Mouse (Mus musculus) brain, embryonic 14.5 days (tissue): Measurements from ENCODE around the gene Kcnn1.

Experiments
- CTCF ChIP-seq: fragments of 200-500 bp; IDR thresholded peaks from 2 replicates; pipeline ENCODE4 v1.5.1; 2012; ENCODE audit warnings: inconsistent platforms, mild to moderate bottlenecking, moderate library complexity, borderline replicate concordance; ENCODE audit not compliant: insufficient read depth, insufficient read length; ENCODE audit errors: extremely low read depth
- POLR2A ChIP-seq: fragments of 200-500 bp; IDR thresholded peaks from 2 replicates; pipeline ENCODE4 v1.6.1; 2012; ENCODE audit warnings: mild to moderate bottlenecking, inconsistent platforms, borderline replicate concordance; ENCODE audit not compliant: poor library complexity, insufficient read depth, insufficient read length, severe bottlenecking; ENCODE audit errors: extremely low read depth

GRCm38 (mm10) chr8:70885612-70886011 lies 22.6 kb upstream of the Kcnn1 start:
- TF ChIP-seq CTCF = no peak
- no peak for TF ChIP-seq POLR2A
